Mouse (Mus musculus) ES-Bruce4 (cell line): ENCODE results near the gene Cog5.

Experiments
- CTCF ChIP-seq: IDR thresholded peaks from one replicate; pipeline ENCODE4 v1.8.1; 2011; ENCODE audit warnings: low read depth, low read length
- EP300 ChIP-seq: IDR thresholded peaks from 2 replicates; pipeline ENCODE4 v1.6.1; 2011; ENCODE audit warnings: low read depth, low read length; ENCODE audit not compliant: insufficient read depth
- POLR2A ChIP-seq: IDR thresholded peaks from one replicate; pipeline ENCODE4 v1.8.1; 2011; ENCODE audit warnings: low read length; ENCODE audit not compliant: insufficient read depth

- TF ChIP-seq EP300 (0 out of 2 replicates have a peak, but pooled peaks have one; percentile 52), CTCF (no peak), POLR2A (no peak)
These were observed 282.1 kb downstream of the Cog5 start for GRCm38 (mm10) chr12:31936657-31937300.
